Mouse (Mus musculus): ENCODE results near the gene Cep104.

GRCm38 (mm10) chr4:153951150-153951549 is 23.8 kb upstream of the Cep104 start:
- TF ChIP-seq CTCF (conservative IDR thresholded peaks at IDR 0.05; ENCODE audit: low read length): no peak
- TF ChIP-seq NANOG (IDR thresholded peaks at IDR 0.05; ENCODE audit: borderline replicate concordance, low read length): no peak
- TF ChIP-seq POU5F1 (IDR thresholded peaks at IDR 0.05; ENCODE audit: borderline replicate concordance, low read length): no peak
